Mouse (Mus musculus) right cerebral cortex, postnatal 14 days (tissue): Measurements from ENCODE around the gene Nsmce4a.

Experiments
- DNase-seq: peaks from one replicate; pipeline ENCODE4 v3.0.0; 2022

Gene Nsmce4a

GRCm38 (mm10) chr7:130577388-130578003 is 4.6 kb upstream of the Nsmce4a start, which contains the start of gene Tacc2:
Gene Tacc2, plus strand, starts transcription at chr7:130577438.
- no peak for DNase-seq

- no peak for DNase-seq
Measured at GRCm38 (mm10) chr7:130576981-130577380, 4.1 kb upstream of the Nsmce4a start.

DNA sequence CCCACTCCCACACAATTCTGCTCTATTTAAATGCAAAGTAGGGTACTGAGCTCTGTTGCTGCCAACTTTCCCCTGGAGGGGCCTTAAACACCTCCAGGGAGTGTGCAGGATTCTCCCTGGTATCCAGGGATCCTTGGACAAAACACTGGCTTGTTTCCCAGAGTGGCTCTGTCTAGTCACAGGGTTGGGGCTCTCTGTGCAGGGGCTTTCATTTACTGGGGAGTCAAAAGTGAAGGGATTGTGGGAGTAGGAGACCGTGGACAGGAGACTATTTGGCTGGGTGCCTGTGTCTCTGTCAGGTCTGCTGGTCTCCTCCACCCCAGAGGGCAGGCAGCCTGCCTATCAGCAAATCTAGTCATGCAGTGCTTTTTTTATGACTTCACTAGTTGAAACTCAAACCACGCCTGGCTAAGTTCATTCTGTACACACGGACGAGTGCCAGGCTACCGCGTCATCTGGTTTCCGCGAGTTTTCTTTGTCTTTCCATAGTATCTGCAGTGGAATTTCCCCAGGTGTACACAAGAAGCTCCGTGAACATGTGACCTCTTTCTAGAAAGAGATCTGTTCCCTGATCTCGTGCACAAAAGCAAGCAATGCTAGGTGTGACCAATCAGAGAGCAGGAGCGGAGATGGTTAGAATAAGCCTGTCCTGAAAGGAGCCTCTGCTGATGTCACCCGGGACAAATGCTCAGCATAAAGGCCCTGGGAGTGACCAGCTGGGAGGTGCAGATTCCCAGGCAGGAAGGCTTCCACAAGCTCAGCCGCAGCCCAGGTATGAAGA is 1.5 kb upstream of the Nsmce4a start:
- no peak for DNase-seq

DNA sequence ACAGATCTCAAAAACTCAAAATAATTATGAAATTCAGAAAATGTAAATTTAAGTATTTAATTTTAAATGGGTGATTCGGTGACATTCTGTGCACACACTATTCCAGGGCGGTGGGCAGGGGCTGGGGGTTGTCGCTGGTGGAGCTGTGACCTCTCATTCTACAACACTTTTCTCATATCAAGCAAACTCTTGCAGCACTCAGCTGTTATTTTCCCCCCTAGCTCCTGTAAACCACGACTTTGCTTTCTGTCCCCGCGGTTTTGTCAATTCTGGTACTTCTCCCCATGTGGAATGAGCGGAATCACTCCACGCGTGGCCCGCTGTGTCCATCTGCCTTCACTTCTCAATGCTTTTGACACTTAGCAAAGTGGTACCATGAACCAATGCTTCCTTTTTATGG is 828 bp upstream of the Nsmce4a start:
- no peak for DNase-seq

DNA sequence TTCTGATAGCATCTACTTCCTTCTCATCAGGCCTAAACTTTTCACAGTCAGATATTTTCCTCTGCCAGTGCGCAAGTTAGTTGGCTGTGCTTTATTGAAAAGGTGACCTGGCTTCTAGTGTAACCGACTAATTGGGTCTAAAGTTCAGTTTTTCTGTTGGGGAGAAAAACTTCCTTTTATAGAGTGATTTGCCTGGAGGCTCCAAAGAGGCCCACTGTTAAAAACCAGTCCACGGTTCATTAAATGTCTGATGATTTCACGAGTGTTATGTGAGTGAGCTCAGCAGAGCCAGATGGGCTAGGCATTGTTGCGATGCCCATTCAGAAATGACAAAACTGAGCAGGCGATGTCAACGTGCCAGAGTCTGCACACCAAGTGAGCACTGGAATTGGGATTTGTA is 2.4 kb downstream of the Nsmce4a start:
- DNase-seq: no peak

- DNase-seq: no peak
Measured at GRCm38 (mm10) chr7:130568783-130569436, 4.0 kb downstream of the Nsmce4a start.

- DNase-seq: no peak
Measured at GRCm38 (mm10) chr7:130564596-130564995, 8.3 kb downstream of the Nsmce4a start.

DNA sequence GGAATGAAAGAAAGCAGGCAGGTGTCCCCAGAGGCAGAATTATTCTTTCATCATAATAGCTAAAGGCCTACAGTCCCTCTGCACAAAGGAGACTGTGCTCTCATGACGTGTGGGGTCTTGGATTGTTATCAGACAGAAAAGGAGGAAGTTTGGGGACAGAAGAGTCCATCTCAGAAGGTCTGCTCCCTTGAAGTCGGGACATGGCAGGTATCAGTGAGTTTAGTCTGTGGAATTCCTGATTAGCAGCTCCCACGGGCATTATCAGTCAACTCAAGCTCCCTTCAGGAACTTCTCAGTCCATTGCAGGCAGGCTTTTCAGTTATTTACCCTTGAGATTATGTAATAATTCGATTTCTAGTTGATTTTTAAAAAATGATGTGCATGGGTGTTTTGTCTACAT is 9.0 kb downstream of the Nsmce4a start:
- DNase-seq: no peak

- no peak for DNase-seq
Measured at GRCm38 (mm10) chr7:130563276-130563675, 9.6 kb downstream of the Nsmce4a start.

DNA sequence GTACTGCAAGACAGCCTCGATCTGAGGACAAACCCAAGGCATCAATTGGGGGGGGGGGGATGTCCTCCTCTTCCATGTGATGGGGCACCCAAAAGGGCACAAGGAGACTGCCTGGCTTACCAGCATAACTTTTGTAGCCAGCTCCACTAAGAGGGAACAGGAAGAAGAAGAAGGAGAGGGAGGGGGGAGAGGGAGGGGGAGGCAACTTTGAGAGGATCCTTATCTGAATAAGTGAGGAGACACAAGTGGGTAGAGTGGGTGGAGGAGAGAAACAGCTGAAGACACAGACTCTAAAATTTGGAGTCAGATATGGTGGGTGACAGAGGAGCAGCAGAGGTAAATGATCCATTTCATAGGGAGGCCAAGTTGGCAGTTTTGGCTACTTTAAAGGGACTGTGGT is 12.0 kb downstream of the Nsmce4a start:
- no peak for DNase-seq

- no peak for DNase-seq
Measured at GRCm38 (mm10) chr7:130558592-130558991, 14.3 kb downstream of the Nsmce4a start.

DNA sequence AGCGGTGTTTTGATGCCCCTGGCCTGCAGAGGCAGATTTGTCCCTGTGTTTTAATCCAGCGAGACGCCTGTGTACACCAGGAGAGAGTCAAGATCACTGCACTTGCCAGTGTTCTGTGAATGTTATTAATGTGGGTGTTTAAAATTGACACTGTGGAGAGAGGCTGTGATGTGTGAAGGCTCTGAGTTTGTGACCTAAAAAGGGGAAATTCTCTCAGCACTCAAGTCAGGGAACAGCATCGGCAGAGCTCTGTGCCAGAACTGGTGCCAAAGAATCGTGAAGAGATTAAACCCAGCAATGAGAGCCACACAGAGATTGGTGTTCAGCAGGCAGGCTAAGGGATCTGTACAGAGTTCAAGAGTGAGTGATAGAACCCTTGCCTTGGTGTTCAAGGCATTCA is 17.3 kb downstream of the Nsmce4a start:
- no peak for DNase-seq

GRCm38 (mm10) chr7:130553321-130553720 is 19.6 kb downstream of the Nsmce4a start:
- no peak for DNase-seq

GRCm38 (mm10) chr7:130552780-130553179 is 20.1 kb downstream of the Nsmce4a start:
- DNase-seq: no peak

GRCm38 (mm10) chr7:130547635-130548175 is 25.2 kb downstream of the Nsmce4a start:
- DNase-seq: no peak

- peak; percentile 93 for DNase-seq
Measured at GRCm38 (mm10) chr7:130546791-130547484, 26.0 kb downstream of the Nsmce4a start.

GRCm38 (mm10) chr7:130546421-130546790 is 26.5 kb downstream of the Nsmce4a start:
- DNase-seq: no peak

- DNase-seq: no peak
Measured at GRCm38 (mm10) chr7:130545893-130546292, 27.0 kb downstream of the Nsmce4a start.

- DNase-seq: no peak
Measured at GRCm38 (mm10) chr7:130545401-130545800, 27.5 kb downstream of the Nsmce4a start.

DNA sequence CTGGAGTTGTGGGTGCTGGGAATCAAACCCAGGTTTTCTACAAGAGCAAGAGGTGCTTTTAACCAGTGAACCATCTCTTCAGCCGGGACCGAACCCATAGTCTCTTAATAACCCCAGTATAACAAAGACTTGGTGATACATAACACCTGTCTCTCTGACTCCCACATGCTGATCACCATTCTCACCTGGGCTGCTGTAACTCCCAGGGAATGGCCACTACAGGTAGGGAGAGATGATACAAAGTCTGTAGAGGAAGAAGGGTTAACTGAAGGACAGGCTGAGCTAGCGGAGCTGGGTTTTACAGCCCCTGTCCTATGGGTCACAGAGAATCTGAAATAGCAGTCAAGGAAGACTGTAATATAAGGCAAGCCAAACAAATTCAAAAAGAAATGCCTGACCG is 29.7 kb downstream of the Nsmce4a start:
- no peak for DNase-seq

GRCm38 (mm10) chr7:130540176-130540575 is 32.7 kb downstream of the Nsmce4a start:
- DNase-seq: no peak

GRCm38 (mm10) chr7:130537068-130537467 is 35.9 kb downstream of the Nsmce4a start:
- no peak for DNase-seq

DNA sequence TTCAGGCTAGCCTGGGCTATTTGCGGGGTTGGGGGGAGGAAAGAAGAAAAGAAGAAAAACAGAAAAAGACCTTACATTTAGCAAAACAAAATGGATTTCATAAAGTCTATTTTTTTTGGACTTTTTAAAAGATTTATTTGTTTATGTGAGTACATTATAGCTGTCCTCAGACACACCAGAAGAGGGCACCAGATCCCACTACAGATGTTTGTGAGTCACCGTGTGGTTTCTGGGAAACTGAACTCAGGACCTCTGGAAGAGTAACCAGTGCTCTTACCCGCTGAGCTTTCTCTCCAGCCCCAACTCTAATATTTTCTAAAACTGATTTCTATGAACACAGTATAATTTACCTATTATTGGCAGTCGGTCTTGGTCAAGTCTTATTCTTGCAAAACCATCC is 37.7 kb downstream of the Nsmce4a start:
- no peak for DNase-seq
